Mouse (Mus musculus): ENCODE measurements at regions not wholly inside any gene's neighbourhood (a gene's known extent, or its start where the extent isn't known, plus 50 kb on each side); places are given as distances from the start of the nearest gene placed in this dataset.

DNA sequence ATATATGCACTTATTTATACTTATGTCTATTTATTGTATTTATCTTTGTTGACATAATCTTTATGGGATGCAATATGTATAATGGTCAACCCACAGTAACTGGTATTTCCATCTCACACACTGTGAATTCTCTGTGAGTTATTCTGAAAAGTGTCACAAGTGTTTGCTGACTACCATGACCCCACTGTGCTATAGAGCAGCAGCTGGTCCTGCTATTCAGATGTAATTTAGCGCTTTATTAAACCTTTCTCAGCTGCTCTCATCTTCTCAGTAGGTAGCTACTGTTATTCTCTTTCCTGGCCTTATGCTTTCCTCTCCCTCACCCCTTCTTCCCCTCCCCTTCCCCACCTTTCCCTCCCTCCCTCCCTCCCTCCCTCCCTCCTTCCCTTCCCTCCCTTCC is 296.0 kb upstream of the Dusp10 start:
- DNase-seq (ENCODE audit: low read depth): no peak

DNA sequence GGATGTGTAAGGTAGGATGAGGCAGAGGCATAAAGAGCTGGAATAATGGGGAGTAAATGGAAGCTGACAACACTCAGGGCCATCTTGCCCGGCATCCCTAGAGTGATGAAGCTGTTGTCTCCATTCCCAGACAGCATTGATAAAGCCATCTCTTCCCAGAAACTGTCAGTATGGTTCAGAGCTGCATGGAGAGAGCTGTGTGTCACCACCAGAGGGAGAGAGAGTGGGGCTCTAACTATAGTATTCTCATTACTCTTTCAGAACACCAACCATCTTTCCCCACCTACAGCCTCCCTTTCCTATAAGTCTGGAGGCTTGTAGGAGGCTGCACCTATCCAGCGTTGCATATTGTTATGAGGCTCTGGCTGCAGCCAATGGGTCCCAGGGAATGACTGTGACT is 264.0 kb upstream of the Dusp10 start:
- DNase-seq (ENCODE audit: low read depth): no peak

DNA sequence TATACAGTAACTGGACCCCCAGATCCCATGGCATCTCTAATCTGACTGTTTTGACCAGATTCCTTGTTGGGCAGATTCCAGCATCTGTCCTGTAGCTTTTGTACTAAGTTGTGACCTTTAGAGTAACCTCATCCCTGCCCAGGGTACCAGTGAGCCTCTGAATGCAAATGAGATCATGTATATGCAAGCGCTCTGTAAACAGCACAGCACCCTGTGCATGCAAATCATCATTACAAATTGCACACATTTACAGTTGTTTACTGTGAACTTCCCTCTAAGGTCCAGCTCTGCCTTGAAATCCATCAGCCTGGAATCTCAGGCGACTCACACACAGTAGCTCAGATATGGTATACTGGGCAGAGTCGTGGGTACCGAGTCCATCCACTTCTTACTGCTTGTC is 258.6 kb upstream of the Dusp10 start:
- DNase-seq (ENCODE audit: low read depth): no peak

DNA sequence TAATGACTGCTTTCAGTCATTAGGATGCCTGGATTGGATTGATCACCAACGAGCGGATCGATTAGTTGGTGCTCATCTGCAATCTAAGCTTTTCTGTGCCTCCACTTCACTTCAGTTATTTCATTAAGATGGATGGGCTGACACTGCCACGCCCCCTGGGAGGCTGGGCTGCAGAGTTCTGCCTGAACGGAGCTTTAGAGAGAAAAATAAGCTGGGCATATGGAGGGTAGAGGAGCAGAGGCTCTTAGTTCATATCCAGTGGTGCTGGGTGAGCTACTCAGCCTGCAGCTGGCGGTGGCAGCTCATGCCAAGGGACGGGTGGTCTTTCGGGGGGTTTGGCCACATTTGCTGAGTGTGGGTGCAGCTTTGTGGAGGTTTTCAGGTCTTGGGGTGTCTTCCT is 256.4 kb upstream of the Dusp10 start:
- no peak for DNase-seq (ENCODE audit: low read depth)

DNA sequence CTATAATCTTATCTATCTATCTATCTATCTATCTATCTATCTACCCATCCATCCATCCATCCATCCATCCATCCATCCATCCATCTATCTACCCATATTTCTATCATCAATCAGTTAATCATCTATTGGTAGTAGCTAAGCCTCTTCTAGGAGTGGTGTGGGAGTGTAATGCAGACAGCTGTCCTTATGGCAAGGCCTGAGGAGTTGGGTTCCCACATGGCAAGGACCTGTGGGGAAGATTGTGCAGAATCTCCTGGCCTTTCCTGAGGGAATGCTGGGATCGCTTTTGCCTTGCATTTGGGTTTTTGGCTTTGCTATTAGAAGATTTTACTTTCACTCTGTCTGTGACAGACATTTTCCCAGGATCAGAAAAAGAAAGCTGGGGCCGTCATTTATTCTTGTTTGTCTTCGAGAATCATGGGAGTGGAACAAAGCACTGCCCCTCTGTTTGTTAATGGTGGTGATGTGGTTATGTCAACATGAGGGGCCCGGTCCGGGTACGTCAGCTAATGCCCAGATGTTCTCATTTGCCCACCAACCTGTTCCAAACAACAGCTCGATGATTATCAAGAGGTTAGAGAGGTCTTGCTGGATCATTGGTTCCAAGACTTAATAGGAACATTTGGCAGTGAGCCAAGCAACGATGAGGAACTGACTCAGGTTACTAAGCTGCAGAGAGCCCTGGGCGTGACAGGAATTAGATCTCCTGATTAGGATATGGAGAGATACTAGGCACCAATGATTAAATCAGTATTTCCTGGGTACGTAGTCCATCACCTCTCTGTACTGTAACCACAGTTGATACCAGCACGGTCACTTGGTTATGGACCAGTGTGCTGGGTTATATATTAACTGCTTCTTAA is 249.0 kb upstream of the Dusp10 start:
- DNase-seq (ENCODE audit: low read depth): no peak

DNA sequence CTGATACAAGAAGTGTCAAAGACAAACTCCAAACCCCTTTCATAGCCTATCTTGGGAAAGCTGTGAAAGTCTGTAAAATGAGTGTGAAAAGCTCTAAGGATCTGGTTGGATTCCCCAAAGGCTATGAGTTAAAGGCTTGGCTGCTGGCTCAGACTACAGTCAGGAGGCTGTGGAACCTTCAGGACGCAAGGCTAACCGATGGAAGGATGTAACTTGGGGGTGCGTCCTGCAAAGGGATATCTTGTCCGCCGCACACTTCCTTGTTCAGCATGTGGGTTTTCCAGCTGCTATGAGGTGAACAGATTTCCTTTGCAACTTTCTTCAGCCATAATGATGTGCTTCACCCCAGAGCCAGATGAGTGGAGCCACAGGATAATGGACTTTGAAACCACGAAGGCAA is 240.3 kb upstream of the Dusp10 start:
- DNase-seq (ENCODE audit: low read depth): no peak

DNA sequence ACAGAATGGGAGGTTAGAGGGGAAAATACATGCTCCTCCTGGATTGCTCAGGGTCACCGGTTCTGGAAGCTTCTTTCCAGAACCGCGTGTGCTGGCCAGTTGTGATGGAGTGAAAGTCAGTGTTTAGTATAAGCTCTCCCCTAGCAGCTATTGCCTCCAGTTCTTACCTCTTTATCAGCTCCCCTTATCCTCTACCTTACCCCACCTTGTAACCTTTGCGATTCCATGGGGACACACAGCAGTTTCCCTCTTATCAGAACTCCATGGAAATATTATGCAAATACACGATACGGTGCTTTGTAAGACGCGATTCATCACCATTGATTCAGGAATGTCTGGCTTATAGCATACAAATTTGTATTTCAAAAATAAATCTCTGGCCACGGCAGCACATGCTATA is 232.9 kb upstream of the Dusp10 start:
- DNase-seq (ENCODE audit: low read depth): no peak

DNA sequence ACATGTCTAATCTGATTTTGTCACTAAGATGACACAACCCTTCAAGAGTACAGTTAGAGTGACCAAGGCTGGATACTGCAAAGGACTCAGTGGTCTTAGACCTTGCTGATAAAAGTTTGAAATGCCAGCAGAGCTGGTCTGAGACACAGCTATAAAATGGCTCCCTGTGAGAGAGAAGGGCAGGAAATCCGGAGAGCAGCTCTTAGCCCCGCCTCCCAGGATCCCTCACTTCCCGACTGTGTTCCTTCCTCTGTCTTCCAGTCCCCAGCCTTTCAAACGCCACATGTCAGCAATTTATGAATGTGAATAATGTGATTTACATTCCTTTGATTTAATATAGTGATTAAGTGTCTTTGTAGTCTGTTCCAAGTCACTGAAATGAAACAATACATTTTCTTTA is 232.3 kb upstream of the Dusp10 start:
- no peak for DNase-seq (ENCODE audit: low read depth)

DNA sequence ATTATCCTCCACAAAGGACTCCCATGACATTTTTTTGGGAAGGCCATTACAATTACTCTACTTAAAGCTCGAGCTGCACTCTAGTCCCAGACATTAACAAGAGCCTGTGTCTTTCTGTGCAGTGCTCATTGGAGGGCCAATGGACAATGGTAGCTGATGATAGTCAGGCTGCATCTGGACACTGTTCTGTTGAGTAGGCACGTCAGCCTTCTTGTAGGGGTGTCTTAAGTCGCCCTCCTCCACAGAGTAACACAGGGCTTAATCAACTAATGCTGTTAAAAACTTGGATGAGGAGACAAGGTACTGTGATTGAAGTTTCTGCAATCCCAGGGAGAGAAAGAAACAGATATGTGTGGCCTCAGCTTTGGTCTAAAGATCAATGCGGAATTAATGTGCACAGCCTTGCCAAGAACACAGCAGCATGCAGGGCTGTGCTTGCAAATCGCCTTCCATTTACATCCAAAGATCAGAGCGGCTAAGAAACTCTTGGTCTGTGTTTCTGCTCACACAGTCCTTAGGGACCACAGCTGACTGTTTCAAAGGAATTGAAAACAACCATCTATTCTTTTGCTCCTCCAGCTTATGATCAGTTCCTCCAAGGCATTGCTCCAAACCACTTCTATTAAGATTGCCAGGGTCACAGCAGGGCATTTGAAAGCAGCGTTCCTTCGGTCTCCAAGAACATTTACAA is 229.5 kb upstream of the Dusp10 start:
- DNase-seq (ENCODE audit: low read depth): no peak

DNA sequence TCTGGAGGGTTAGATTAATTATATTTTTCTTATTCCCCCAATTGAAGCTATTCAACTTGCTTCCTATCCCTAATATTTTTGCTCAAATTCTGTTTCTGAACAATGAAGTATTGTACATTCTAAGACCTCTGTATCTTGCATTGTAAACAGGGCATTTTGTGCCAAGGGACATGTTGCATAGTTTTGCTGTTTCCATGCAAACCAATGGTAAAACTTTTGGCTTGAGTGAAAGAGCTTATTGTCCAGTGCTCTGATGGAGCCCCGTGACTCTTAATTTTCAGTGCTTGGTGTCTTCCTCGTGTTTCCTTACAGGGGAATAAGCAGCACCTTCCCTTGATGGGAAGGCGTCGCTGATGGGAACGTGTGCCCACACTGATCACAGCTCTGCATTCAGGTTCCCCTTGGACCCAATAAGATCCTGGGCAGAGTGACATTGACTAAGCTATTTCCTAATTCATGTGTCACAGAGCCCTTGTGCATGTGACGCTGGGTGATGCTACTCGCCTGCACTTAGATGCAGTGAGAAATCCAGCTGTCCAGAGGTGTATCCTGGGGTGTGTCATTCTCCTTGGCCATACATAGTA is 220.8 kb upstream of the Dusp10 start:
- DNase-seq (ENCODE audit: low read depth): no peak

DNA sequence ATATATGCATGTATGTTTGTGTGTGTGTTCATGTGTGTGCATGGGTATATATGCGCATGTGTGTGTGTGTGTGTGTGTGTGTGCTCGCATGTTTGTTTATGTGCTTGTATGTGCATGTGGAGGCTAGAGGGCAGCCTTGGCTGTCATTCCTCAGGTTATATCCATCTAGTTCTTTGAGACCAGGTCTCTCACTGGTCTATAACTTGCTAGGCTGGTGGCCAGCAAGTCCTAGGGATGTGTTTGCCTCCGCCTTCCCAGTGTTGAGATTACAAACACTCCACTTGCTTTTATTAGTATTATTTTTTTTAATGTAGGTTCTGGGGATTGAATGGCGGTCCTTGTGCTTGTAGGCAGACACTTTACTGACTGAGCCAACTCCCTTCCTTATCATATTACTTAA is 219.8 kb upstream of the Dusp10 start:
- no peak for DNase-seq (ENCODE audit: low read depth)

DNA sequence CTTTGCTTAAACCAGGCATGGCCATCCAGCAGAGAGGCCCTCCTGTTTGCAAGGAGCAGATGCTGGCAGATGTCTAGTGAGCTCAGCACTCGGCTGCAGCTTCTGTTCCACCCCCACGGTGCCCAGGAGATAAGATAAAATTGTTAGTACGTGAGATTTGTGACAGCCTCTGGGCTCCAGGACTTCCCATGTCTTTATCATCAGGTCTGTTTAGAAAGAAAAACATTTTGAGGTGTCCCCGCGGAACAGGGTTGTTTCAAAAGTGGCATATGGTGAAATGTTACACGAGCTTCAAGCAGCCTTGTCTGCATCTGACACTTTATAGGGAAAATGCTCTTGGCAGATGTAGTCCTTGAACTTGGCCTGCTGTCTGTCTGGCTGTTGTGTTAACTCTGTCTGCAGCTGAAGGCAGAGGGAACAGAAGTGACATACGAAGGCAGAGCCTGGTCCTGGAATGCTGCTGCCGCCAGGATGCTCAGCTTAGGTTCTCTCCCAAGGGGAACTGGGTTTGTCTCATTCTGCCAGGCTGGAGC is 219.1 kb upstream of the Dusp10 start:
- no peak for DNase-seq (ENCODE audit: low read depth)

DNA sequence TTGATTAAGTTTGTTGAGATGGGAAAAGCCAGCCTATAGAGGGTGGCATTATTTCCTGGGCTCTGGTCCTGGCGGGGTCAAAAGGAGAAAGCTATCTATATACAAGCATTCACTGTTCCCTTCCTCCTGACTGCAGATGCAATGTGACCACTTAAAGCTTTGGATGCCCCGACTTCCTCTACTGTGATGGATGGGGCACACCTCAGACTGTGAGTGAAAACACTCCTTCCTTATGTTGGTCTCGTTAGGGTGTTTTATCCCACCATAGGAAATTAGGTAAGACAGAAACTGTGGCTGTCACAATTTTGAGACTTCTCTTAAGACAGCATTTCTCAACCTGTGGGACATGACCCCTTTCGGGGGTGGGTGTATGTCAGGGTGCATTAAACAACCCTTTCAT is 210.8 kb upstream of the Dusp10 start:
- DNase-seq (ENCODE audit: low read depth): no peak

DNA sequence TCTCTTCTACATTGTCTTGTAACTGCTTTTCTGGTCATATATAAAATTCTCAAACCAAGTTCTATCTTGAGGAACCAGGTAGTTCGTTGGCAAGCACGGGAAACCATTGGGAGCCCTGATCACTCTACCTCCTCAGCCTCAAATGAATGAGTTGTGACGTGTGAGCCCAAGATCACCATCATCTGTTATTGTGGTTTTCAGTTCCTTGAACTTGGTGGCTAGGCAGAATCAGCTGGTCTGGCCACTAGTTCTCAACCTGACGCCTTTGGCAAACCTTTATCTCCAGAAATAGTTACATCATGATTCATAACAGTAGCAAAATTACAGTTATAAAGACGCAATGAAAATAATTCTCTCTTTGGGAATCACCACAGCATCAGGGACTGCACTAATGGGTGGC is 209.7 kb upstream of the Dusp10 start:
- no peak for DNase-seq (ENCODE audit: low read depth)

DNA sequence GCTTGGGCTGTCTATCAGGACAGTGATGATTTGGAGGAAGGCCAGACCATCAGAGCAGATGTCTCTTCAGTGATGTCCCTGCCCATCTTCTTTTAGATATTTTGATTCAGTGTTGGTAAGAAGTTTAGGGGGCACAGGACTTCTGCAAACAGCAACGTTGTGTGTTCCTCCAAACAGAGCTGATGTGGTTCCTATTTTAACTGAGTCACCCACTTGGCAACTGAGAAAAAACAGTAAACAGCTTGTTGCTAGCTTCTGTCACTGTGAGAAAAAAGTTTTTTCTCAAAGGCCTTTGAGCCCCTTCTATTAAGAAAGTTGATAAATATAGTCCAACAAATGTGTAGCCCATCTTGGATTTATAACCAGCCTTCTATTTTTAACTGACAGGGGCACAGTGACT is 209.3 kb upstream of the Dusp10 start:
- DNase-seq (ENCODE audit: low read depth): no peak

DNA sequence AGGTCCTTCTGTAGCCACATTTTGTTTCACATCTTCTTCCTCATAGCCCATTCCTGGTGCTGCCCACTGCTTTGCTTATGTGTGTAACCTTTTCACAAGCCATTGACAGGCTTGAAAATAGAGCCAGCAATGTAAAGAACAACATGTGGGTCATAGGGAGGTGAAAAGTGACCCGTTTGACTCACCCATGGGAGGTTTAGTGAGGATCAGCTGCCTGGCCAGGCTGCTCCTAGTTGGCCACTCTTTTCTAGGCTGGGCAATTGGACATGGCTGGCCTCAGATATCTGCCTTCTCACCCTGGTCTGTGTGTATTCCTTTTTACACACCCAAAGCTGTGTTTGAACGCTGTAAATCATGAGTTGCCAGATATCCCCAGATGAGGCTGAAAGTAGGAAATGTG is 208.8 kb upstream of the Dusp10 start:
- no peak for DNase-seq (ENCODE audit: low read depth)

DNA sequence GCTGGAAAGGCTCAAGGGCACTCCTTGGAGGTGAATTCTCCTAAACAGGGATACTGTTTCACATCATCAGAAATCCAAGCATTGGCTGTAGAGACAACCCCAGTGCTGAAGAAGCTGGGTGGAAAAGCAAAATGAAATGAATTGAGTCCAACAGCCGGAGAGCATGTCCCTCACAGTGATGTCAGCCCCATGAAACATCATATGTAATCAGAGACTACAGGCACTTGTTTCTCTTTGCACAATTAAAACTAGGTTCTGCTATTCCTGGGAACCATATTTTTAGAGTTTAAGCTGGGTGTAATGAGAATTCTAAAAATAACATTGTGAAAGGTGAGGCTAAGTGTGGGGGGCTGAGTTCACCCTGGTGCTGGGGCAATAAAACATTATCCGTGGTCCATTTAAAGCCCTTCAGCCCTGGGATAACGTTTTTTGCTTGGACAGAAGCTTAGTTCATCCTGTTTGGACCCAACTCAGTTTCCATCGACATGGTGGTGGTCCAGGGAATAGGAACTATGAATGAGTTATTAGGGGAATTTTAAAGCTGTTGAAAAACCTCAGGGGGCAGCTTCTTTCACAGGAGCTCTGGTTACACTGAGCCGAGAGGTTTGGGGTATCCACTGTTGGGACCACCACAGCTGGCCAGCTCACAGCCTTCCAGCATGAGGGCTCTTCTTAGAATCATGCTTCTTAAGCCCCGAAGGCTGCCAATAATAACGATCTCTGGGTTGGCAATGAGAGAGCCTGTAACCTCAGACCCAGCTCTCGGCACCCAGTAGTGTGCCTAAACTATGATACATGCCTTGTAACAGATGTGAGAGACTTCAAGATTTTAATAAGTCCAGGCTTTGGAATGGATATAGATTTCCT is 206.0 kb upstream of the Dusp10 start:
- DNase-seq (ENCODE audit: low read depth): no peak

DNA sequence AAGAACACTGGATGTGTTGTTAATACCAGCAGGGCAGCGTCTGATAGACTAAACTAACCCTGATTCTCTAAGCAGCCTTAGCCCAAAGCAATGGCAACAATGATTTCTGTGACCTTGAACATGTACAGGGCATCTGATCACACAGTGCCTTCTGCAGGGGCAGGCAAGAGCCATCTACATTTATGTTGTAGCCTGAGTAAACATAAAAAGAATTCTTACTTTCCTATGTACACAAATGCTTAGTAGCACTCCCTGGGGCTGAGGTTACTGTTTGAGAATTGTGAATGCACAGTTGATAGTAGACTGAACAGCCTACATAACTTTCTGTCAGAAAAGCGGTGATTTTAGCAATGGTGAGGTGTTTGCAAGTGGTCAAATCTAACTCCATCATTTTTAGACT is 204.9 kb upstream of the Dusp10 start:
- DNase-seq (ENCODE audit: low read depth): no peak

DNA sequence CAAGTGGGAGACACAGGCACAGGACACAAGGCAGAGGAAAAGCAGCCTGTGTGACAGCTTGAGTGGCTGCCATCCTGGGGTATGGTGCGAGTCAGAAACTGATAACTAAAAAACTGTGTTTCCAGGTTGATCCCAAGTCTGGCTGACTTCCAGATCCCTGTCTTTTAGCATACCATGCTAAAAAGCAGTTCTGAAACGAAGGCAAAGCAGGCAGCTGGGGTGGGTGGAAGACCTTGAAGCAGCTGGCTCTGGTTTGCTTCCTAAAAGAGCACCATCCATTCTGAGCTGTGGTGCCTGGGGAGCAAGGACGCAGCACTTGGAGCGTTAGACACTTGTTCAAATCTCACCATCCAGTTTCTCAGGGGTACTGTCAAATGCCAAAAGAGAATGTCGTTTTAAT is 192.5 kb upstream of the Dusp10 start:
- DNase-seq (ENCODE audit: low read depth): no peak

DNA sequence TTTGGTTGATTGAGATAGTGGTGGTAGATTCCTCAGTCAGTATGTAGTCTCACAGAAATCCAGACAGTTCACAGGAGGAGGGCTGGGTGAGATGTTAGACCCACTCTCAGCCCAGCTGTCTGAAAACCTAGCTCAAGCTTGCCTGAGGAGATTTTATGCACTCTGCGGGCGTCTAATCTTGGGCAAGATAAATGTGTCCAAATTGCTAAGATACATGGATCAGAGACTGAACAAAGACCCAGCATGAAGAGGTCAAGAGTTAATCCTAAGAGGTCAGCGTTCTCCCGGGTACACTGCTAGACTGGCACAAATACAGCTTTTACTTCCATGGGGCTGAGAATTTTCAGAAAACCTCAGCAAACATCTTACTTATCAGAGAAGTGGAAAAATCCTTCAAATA is 186.8 kb upstream of the Dusp10 start:
- no peak for DNase-seq (ENCODE audit: low read depth)

DNA sequence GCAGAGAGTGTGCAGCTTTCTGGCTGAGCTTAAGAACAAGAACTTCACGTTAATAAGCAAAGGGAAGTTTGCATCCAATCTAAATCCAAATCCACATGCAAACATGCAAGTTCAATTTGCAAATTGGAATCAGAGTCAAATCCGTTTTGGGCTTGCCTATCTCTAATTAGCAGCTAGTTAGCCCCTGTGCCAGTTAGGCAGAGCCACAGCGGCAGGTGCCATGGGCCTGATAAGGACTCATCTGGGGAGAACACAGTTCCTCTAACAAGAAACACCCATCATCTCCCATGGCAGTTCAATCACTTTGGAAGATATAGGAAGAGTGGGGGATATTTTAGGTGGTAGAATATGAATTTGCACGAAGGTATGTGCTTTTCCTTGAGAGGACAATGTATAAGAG is 168.0 kb upstream of the Dusp10 start:
- peak; percentile 4 for DNase-seq (ENCODE audit: low read depth)

DNA sequence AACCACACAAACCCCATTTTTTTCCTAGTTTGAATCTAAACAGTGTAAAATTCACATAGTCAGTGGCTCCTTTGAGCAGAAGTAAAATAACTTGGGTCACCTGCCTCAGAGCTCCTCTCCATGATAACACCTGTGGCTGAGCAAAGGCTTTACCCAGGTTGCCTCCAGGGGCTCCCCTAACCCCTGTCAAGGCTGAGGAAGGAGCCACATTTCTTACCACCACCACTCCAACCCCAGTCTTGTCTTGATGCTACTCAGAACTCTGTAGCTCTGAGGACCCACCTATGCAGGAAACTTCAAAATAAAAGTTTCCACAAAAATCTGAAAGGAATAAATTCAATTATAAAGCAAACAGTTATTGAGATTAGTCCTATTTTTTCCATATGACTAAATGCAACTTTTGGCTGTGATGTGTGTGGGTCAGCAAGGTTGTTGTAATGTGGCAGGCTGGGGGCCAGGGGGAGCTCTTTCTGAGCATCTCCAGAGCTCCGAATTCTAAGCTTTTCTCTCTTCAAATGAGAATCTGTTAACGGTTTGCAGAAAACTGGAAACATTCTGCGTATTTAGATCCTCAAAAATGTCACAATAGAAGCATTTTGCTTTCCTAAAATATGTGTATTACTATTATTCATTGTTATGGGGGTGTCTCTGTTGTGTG is 159.0 kb upstream of the Dusp10 start:
- no peak for DNase-seq (ENCODE audit: low read depth)

Measured in c-Kit-positive CD71-positive TER-119-negative erythroid progenitor cells, embryonic 14.5 days (primary cell).